ENCODE assay signal across 10 mouse cellular contexts in genomic region chrX:102037506-102037905, GRCm38 (mm10). TPM values are rescaled to one million over a fixed set of nuclear protein-coding genes. Genes with fewer than 3 reads are reported as not detected.
DNase-seq lines count a peak whose midpoint lies in the region; ATAC-seq and TF ChIP-seq lines count a peak whose summit lies in the region.
"Had no signal": no experiment of that assay in that cellular context is flagged by ENCODE, and none has a peak within 500 bp of the region (broad histone marks: within the 10 kb centered on the region; RNA-seq: fewer than 3 reads in every experiment).

No protein-coding gene starts in this region.

- no peak overlapping the region for H3K4me3 ChIP-seq in midbrain, postnatal 0 days (ENCODE audit: low read depth, low read length)
- no peak overlapping the region for H3K4me3 ChIP-seq in midbrain, embryonic 10.5 days
- no peak overlapping the region for H3K4me3 ChIP-seq in heart, adult 2 months
- H3K4me3 ChIP-seq: forebrain, embryonic 15.5 days had no signal

- WGBS in midbrain, postnatal 0 days, result 51% methylated on average over 2 of the region's 2 CpGs
- 75% methylated on average over 2 of the region's 2 CpGs for WGBS in midbrain, embryonic 10.5 days
- 35% methylated on average over 2 of the region's 2 CpGs for WGBS in heart, adult 2 months

- no peaks in the 10 kb centered on the region for H3K4me1 ChIP-seq in midbrain, postnatal 0 days (ENCODE audit: insufficient read depth, low read length)
- peaks cover 22% of the 10 kb centered on the region for H3K4me1 ChIP-seq in midbrain, embryonic 10.5 days
- H3K4me1 ChIP-seq in heart, adult 2 months (ENCODE audit: control insufficient read depth, insufficient read depth, low read length), result peaks cover 5% of the 10 kb centered on the region
- H3K4me1 ChIP-seq: forebrain, embryonic 15.5 days had no signal

- H3K9me3 ChIP-seq in midbrain, postnatal 0 days (ENCODE audit: low read length), result no peaks in the 10 kb centered on the region
- H3K9me3 ChIP-seq in midbrain, embryonic 10.5 days (replicated peaks), result no peaks in the 10 kb centered on the region
- H3K9me3 ChIP-seq: forebrain, embryonic 15.5 days had no signal

- no peak overlapping the region for H3K9ac ChIP-seq in midbrain, postnatal 0 days (replicated peaks; ENCODE audit: low read length, poor library complexity, severe bottlenecking)
- H3K9ac ChIP-seq in heart, adult 2 months (ENCODE audit: low read depth, low read length), result no peak overlapping the region
- H3K9ac ChIP-seq: forebrain, embryonic 15.5 days had no signal

- no peak for TF ChIP-seq POLR2A in heart, adult 2 months (IDR thresholded peaks at IDR 0.05; ENCODE audit: insufficient read depth, low read depth, low read length)

- intact Hi-C loops in heart, adult 2 months (cut with DNase I), result no loop called here

- no peak for TF ChIP-seq EP300 in heart, adult 2 months (IDR thresholded peaks at IDR 0.05; ENCODE audit: insufficient read depth, low read depth, low read length)

- H3K27me3 ChIP-seq in midbrain, postnatal 0 days (ENCODE audit: insufficient read depth, low read length), result no peaks in the 10 kb centered on the region; the same call in 1 of the 2 replicates
- peaks cover 95% of the 10 kb centered on the region for H3K27me3 ChIP-seq in midbrain, embryonic 10.5 days (ENCODE audit: low read depth, poor library complexity, severe bottlenecking)
- H3K27me3 ChIP-seq in heart, adult 2 months (ENCODE audit: control insufficient read depth, insufficient read depth, low read length), result no peaks in the 10 kb centered on the region
- H3K27me3 ChIP-seq: forebrain, embryonic 15.5 days had no signal

- H3K36me3 ChIP-seq in midbrain, postnatal 0 days (ENCODE audit: insufficient read depth, low read length), result no peaks in the 10 kb centered on the region
- H3K36me3 ChIP-seq in midbrain, embryonic 10.5 days, result no peaks in the 10 kb centered on the region
- H3K36me3 ChIP-seq in heart, adult 2 months (ENCODE audit: control insufficient read depth, insufficient read depth, low read length), result no peaks in the 10 kb centered on the region
- H3K36me3 ChIP-seq: forebrain, embryonic 15.5 days had no signal

- no peak for DNase-seq in cerebellum, postnatal 4 days (ENCODE audit: low spot score in 2 of 2)
- peak; percentile 51 for DNase-seq in midbrain, postnatal 0 days (ENCODE audit: low spot score)
- DNase-seq in midbrain, embryonic 10.5 days (ENCODE audit: low spot score), result no peak
- DNase-seq in heart, adult 2 months, result peak in 1 of 2 experiments; percentile 61
- peak; percentile 24 to 44 for DNase-seq in lung, postnatal 4 days
- DNase-seq in layer of hippocampus, postnatal 14 days (ENCODE audit: low spot score in 2 of 2), result no peak
- DNase-seq in frontal cortex, postnatal 14 days (ENCODE audit: low spot score in 2 of 2), result no peak
- DNase-seq: thymus, adult 2 months had no signal

- H3K79me2 ChIP-seq in heart, adult 2 months (replicated peaks; ENCODE audit: control insufficient read depth, insufficient read depth, low read length), result no peaks in the 10 kb centered on the region

- TF ChIP-seq CTCF in midbrain, postnatal 0 days (IDR thresholded peaks at IDR 0.05), result no peak
- peak; percentile 30; the same call in 1 of the 2 replicates for TF ChIP-seq CTCF in heart, adult 2 months (IDR thresholded peaks at IDR 0.05)

- ATAC-seq in cerebellum, adult (ENCODE audit: insufficient number of reproducible peaks, low FRiP score, low TSS enrichment), result peak; percentile 85
- no peak for ATAC-seq in midbrain, postnatal 0 days (ENCODE audit: low FRiP score)
- ATAC-seq: forebrain, embryonic 15.5 days had no signal

- H3K27ac ChIP-seq in midbrain, postnatal 0 days (ENCODE audit: low read depth, low read length), result no peak overlapping the region
- H3K27ac ChIP-seq in midbrain, embryonic 10.5 days (replicated peaks), result no peak overlapping the region
- peak overlapping the region; percentile 20; the same call in 1 of the 2 replicates for H3K27ac ChIP-seq in heart, adult 2 months
- H3K27ac ChIP-seq: forebrain, embryonic 15.5 days had no signal

- no peak overlapping the region for H3K4me2 ChIP-seq in midbrain, postnatal 0 days (ENCODE audit: low read depth, low read length, poor library complexity, severe bottlenecking)
- H3K4me2 ChIP-seq: forebrain, embryonic 15.5 days had no signal

RNA-seq across cellular contexts. Expression of gene Rtl5, which starts 33.6 kb away (rescaled TPM):
- total RNA-seq in midbrain, postnatal 0 days (2014; rRNA removed), result 45.8 and 50.0 TPM in 2 replicates
- 6.2 and 7.5 TPM in 2 replicates for polyA plus RNA-seq in midbrain, postnatal 0 days (2015; fragmentation: Nextera tagmentation; extraction: Ambion mirVana)
- 4.0 and 4.8 TPM in 2 replicates for polyA plus RNA-seq in midbrain, embryonic 10.5 days (2016; fragmentation: Nextera tagmentation; extraction: Ambion mirVana)
- 1 to 10 TPM; 1.7 to 2.3 TPM for total RNA-seq in heart, adult 2 months (2021)
- polyA plus RNA-seq in heart, adult 2 months (2012; rRNA removed), result 2.1 and 4.6 TPM in 2 replicates
- 10 to 100 TPM in 1 of 2 experiments, 1 to 10 TPM in 1; 8.9 to 10.1 TPM for total RNA-seq in layer of hippocampus, postnatal 14 days (2021)

Comparison
In these comparisons a context has a peak if more than half of its experiments do, and no peak if none do; other contexts are left out.
1. DNase-seq: peak in midbrain, postnatal 0 days (single experiment) and lung, postnatal 4 days (2 of 2); none in cerebellum, postnatal 4 days (0 of 2), midbrain, embryonic 10.5 days (single experiment), layer of hippocampus, postnatal 14 days (0 of 2) and frontal cortex, postnatal 14 days (0 of 2).